Mouse (Mus musculus) adipose tissue, adult 10 weeks (tissue): Measurements from ENCODE around the gene Cylc1. TPM values are rescaled to one million over a fixed set of nuclear protein-coding genes. Genes with fewer than 3 reads are reported as not detected.

Source experiments
- polyA plus RNA-seq: library from polyadenylated mRNA; stranded (reverse); fragments of 350-450 nt; fragmentation: Illumina TruSeq; extraction: RNeasy Lipid Tissue Mini Kit (QIAGEN cat#74804); gene quantifications from one replicate; pipeline ENCODE4 v1.2.3, GENCODE M21; 2014; ENCODE audit warnings: low read depth, low replicate concordance

The Cylc1 gene
- polyA plus RNA-seq = 0.74 TPM

DNA sequence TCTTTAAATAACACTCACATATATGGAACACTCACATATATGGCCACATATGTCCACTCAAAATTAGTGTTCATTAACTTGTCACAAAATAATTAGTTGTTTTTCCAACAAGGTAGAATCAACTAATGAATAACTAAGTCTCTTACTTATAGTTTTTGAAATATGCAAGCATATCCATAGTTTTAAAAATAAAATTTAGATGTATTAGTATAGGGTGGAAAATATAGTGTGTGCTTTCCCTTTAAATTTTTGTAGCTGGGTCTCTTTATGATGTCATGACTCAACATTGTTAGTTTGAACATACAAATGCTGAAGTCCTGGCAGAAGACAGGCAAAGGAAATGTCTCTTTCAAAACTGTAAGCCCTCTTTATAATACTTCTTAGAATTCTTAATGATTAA, at the start of gene Cylc1:
TSS of gene Cylc1 (plus strand) at position 301 of the 400 bp plus-strand sequence.

DNA sequence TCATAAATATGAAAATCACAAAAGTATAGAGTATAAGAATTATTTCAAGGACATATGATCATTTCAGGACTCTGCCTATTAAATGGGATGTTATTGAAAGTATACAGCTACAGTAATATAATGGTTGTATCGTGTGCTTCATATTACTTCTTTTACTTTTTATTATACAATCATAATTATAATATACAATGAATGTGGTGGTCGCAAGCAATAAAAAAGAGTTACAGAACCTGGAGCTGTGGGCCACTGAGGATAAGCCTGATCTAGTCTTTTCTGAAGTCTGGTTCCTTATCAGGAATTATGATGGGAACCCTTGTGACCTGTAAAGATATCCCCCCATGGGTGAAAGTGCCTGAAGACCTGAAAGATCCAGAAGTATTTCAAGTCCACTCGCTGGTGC, 57.8 kb downstream of the Cylc1 start, which contains the start of gene Gm10112:
TSS of gene Gm10112 (plus strand) at position 301 of the 400 bp plus-strand sequence.

Other genes with a start within 250 kb of the Cylc1 start
- gene Gm10112, start 57.9 kb downstream of the Cylc1 start, polyA plus RNA-seq = not detected